Mouse (Mus musculus): ENCODE results near the gene Qrfpr. TPM values are rescaled to one million over a fixed set of nuclear protein-coding genes. Genes with fewer than 3 reads are reported as not detected.
A peak's percentile ranks its signal among the peaks of the same experiment; 100 is the strongest.

Qrfpr gene
- polyA plus RNA-seq (2015; fragmentation: Nextera tagmentation; extraction: Ambion mirVana), result 0.28 and 0.73 TPM in 2 replicates

DNA sequence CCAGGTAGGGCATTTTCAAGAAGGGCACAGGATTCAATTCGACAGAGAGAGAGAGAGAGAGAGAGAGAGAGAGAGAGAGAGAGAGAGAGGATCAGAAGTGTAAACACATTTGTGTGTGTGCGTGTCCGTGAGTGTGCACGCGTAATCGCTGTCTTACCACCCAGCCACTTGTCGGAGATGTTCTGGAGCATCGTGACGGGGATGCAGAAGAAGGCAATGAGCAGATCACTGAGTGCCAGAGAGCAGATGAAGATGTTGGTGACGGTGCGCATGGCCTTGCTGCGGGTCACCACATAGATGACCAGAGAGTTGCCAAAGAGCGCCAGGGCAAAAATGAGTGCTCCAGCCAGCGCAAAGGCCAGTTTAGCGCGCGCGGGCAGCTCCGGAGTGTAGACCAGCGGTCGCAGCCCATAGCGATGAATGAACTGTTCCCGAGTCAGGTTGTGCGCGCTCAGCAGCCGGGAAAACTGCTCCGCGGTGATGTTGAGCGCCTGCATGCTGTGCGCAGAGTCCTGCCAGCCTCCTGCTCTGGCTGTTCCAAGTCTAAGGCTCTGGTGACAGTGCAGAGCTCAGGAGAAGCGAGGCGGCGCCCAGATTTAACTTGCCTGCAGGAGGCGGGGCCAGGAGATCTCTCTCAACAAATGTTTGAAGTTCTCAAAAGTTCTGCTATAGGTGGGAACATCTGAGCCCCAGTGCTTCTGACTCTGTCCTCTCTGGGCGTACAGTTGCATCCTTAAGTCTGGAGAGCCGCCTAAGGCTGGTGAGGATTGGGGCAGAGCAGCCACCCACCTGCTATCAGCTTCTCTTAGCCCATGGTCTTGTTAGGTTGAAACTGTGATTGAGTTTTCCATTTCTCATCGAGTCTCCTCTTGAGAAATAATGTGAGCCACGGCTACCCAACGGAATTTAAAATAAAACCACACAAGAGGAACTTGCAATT, at the start of gene Qrfpr:
Qrfpr (minus strand) TSS at position 571 of the 940 bp plus-strand sequence.
- 6% methylated on average over 39 of the region's 39 CpGs for WGBS
- H3K9ac ChIP-seq (replicated peaks), result 0 out of 2 replicates have a peak within 1 kb of the TSS, but pooled peaks have one; percentile 14
- ATAC-seq, result peak; percentile 62; the same call in 1 of the 2 replicates
- no peaks in the 10 kb centered on the region for H3K9me3 ChIP-seq
- peak within 1 kb of the TSS; percentile 63 for H3K4me2 ChIP-seq (replicated peaks)
- H3K4me1 ChIP-seq (replicated peaks), result peaks cover 10% of the 10 kb centered on the region
- H3K27ac ChIP-seq, result no peak within 1 kb of the TSS
- H3K36me3 ChIP-seq, result no peaks in the 10 kb centered on the region
- peaks cover 32% of the 10 kb centered on the region for H3K27me3 ChIP-seq
- H3K4me3 ChIP-seq (replicated peaks), result peak within 1 kb of the TSS; percentile 35

DNA sequence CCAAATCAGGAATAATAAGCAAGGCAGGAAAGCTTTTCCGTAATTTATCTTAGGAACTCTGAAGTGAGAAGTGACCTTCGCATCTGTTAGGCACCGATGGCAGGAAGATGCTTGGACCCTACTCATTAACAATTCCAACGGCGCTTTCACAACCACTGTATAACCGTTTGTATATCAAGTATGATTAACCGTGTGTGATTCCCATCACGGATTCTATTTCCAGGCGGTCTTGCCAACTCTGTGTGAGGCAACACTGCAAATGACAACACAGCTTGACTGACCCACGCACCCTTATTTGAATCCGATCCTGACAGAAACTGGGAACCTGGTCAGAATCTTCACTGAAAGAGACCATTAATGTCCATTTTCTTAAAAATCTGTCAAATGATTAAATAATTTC, 41.8 kb upstream of the Qrfpr start:
- H3K9me3 ChIP-seq, result no peaks in the 10 kb centered on the region
- 85% methylated on average over 11 of the region's 11 CpGs for WGBS
- H3K27ac ChIP-seq, result no peak overlapping the region
- H3K4me3 ChIP-seq (replicated peaks), result no peak overlapping the region
- no peaks in the 10 kb centered on the region for H3K27me3 ChIP-seq
- H3K36me3 ChIP-seq, result no peaks in the 10 kb centered on the region
- 0 out of 2 replicates have a peak, but pooled peaks cover 8% of the 10 kb centered on the region for H3K4me1 ChIP-seq (replicated peaks)
- no peak for ATAC-seq
- no peak overlapping the region for H3K9ac ChIP-seq (replicated peaks)
- no peak overlapping the region for H3K4me2 ChIP-seq (replicated peaks)

DNA sequence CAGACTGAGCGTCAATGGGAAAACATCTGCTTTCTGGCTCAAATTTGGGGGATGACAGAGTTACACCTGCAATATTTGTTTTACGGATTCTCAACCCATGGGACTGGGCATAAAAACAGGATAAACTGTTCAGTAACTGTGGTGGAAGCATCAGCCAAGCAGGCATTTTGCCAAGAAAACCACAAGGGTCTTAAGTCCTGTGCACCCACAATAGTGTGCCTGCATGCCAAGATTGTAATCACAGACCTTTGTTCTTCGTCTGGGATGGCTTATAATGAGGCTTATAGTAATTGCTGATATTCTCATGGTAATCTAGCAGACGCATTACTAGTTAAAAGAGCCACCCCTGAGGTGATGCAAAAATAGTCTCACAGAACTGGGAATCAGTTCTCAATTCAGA, 41.2 kb upstream of the Qrfpr start:
- H3K27me3 ChIP-seq, result no peaks in the 10 kb centered on the region
- H3K27ac ChIP-seq, result no peak overlapping the region
- no peaks in the 10 kb centered on the region for H3K9me3 ChIP-seq
- peak; percentile 53; the same call in 1 of the 2 replicates for ATAC-seq
- H3K4me2 ChIP-seq (replicated peaks), result no peak overlapping the region
- 59% methylated on average over 4 of the region's 4 CpGs for WGBS
- H3K9ac ChIP-seq (replicated peaks), result no peak overlapping the region
- no peaks in the 10 kb centered on the region for H3K36me3 ChIP-seq
- H3K4me1 ChIP-seq (replicated peaks), result 0 out of 2 replicates have a peak, but pooled peaks cover 8% of the 10 kb centered on the region
- H3K4me3 ChIP-seq (replicated peaks), result no peak overlapping the region

DNA sequence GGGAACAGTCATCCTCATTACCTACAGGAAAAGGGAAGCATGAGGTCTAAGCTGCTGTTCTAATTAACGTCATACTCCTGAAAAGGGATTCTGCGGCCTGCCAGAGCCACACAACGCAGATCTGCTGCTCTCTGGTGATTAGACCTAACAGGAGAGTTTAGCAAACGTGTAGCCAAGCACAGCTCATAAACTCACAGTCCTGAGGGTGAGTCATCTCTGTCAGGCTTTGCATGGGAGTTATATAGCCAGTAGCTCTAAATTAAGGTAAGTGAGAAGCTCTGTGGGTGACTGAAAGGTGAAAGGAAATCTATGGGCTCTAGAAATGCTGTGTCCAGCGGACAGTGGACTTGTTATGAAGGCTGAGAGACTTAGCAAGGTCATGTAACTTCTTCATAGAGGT, 28.5 kb upstream of the Qrfpr start:
- Histone ChIP-seq H3K9me3 (no peaks in the 10 kb centered on the region), H3K9ac (replicated peaks) (no peak overlapping the region), H3K36me3 (no peaks in the 10 kb centered on the region), H3K27me3 (no peaks in the 10 kb centered on the region), H3K4me1 (replicated peaks) (no peaks in the 10 kb centered on the region), H3K4me3 (replicated peaks) (no peak overlapping the region), H3K4me2 (replicated peaks) (no peak overlapping the region), H3K27ac (no peak overlapping the region)
- WGBS, result 62% methylated on average over 5 of the region's 5 CpGs
- ATAC-seq, result no peak

DNA sequence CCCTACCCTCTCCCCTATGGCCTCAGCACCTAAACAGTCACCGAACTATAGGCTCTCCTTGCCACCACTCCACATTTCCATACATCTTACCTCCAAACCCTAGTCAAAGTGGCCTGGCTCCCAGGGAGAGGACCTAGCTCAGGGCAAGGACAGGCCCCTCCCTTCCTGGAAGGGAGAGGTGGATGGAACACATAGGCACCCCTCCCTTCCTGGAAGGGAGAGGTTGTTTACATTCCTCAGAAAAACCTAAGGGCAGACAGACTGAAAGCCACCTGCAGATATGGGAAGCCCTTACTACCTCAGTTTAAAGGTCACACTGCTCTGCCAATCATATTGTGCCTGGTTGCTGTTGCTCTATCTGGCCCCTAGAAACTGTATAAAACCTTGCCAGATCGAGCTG, 26.3 kb upstream of the Qrfpr start:
- H3K27me3 ChIP-seq, result no peaks in the 10 kb centered on the region
- no peaks in the 10 kb centered on the region for H3K9me3 ChIP-seq
- no peaks in the 10 kb centered on the region for H3K4me1 ChIP-seq (replicated peaks)
- no peak overlapping the region for H3K4me2 ChIP-seq (replicated peaks)
- H3K9ac ChIP-seq (replicated peaks), result no peak overlapping the region
- H3K4me3 ChIP-seq (replicated peaks), result no peak overlapping the region
- no peaks in the 10 kb centered on the region for H3K36me3 ChIP-seq
- no peak for ATAC-seq
- H3K27ac ChIP-seq, result no peak overlapping the region
- 87% methylated on average over 2 of the region's 2 CpGs for WGBS

DNA sequence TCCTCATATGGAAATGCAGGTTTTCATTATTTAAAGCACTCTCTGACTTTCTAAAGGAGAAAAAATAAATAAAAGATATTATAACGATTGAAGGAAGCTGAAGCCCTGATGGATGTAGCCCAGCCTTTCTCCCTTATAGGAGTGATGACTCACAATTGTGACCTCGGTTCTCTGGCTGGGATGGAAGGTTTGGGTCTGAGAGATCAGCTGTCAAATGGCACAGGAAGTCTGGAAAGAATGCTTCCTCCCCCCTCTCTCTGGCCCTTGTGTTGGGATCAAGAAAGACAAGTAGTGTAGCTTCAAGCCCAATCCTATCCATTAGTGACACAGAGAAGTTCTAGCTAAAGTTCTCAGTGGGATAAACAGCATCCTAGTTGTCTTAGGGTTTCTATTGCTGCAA, 7.8 kb upstream of the Qrfpr start:
- Histone ChIP-seq H3K27ac (no peak overlapping the region), H3K9ac (replicated peaks) (no peak overlapping the region), H3K4me3 (replicated peaks) (no peak overlapping the region), H3K9me3 (no peaks in the 10 kb centered on the region), H3K36me3 (no peaks in the 10 kb centered on the region), H3K4me1 (replicated peaks) (no peaks in the 10 kb centered on the region), H3K4me2 (replicated peaks) (no peak overlapping the region), H3K27me3 (no peaks in the 10 kb centered on the region)
- 85% methylated on average over 2 of the region's 2 CpGs for WGBS
- ATAC-seq, result no peak

DNA sequence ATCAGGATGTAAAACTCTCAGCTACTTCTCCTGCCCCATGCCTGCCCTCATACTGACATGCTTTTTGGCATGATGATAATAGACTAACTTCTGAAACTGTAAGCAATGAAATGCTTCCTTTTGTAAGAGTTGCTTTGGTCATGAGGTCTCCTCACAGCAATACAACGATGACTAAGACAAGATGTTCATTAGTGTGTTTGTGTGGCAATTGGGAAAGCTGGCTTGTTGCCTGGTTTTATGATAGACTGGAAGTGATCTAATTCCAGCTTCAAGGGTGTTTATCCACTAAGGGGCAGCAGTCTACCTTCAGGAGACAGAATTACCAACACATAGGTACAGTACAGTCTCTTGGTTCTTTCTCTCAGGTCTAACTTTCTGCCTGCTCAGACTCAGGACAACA, 5.1 kb upstream of the Qrfpr start:
- Histone ChIP-seq H3K4me1 (replicated peaks) (peaks cover 2% of the 10 kb centered on the region), H3K4me3 (replicated peaks) (no peak overlapping the region), H3K27me3 (peaks cover 12% of the 10 kb centered on the region), H3K27ac (no peak overlapping the region), H3K9me3 (no peaks in the 10 kb centered on the region), H3K4me2 (replicated peaks) (no peak overlapping the region), H3K36me3 (no peaks in the 10 kb centered on the region), H3K9ac (replicated peaks) (no peak overlapping the region)
- ATAC-seq, result no peak
- 100% methylated on average over 1 of the region's 1 CpGs for WGBS

DNA sequence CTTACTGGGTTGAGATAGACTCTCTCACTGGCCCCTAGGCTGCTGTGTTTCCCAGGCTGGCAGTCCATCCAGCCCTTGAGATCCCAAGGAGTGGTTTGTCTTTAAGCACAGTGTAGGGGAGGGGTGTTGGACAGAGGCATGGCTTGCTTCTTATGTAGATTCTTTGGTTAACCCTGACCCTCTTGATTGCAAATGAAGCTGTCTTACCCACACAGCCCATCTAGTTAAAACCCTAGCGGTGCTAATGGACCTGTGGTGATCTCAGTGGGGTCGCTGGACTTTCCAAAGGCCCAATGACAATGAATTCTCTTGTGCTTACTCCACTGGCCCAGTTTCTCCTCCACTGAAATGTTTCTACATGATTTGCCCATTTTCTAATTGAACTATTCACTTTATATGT, 1.2 kb upstream of the Qrfpr start:
- Histone ChIP-seq H3K9me3 (no peaks in the 10 kb centered on the region), H3K36me3 (no peaks in the 10 kb centered on the region), H3K27ac (no peak overlapping the region), H3K4me2 (replicated peaks) (no peak overlapping the region), H3K9ac (replicated peaks) (no peak overlapping the region), H3K4me3 (replicated peaks) (no peak overlapping the region), H3K4me1 (replicated peaks) (peaks cover 10% of the 10 kb centered on the region), H3K27me3 (peaks cover 32% of the 10 kb centered on the region)
- ATAC-seq, result no peak
- 0% methylated on average over 2 of the region's 2 CpGs for WGBS

DNA sequence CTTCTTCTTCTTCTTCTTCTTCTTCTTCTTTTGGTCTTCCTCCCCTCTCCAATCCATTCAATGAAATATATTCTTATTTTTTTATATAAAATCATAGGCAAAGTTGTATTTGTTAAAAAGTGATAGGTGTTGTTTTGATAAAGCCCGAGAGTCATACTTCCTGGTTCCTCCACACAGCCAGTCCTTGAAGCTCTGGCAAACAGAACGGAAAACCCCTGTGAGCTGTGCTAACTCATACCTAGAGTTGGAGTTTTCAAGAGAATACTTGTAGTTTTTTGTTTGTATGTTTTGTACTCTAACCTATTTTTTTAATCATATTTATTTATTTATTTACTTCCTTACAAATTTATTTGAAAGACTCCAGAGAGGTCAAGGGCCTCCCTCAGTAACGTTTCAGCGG, 9.4 kb downstream of the Qrfpr start:
- Histone ChIP-seq H3K36me3 (no peaks in the 10 kb centered on the region), H3K9ac (replicated peaks) (no peak overlapping the region), H3K27me3 (no peaks in the 10 kb centered on the region), H3K27ac (no peak overlapping the region), H3K4me1 (replicated peaks) (no peaks in the 10 kb centered on the region), H3K4me2 (replicated peaks) (no peak overlapping the region), H3K9me3 (no peaks in the 10 kb centered on the region), H3K4me3 (replicated peaks) (no peak overlapping the region)
- 85% methylated on average over 4 of the region's 4 CpGs for WGBS
- no peak for ATAC-seq

DNA sequence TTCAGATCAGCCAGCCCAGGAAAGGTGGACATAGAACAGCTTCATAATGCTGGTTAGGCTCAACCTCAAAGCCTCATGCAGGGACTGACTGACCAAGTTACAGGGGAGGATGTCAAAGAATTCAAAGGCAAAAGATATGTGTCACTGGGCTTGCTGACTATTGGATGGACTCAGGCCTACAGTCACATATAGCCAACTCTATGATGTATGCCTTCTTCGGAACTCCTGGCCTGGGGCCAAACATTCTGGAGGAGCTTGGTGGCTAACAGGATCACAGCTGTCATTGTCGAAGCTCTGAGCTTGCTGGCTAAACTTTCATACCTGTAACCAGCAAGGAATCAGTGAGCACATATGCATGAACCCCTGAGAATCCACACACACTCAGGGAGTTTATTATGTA, 11.2 kb downstream of the Qrfpr start:
- WGBS, result 78% methylated on average over 2 of the region's 2 CpGs

DNA sequence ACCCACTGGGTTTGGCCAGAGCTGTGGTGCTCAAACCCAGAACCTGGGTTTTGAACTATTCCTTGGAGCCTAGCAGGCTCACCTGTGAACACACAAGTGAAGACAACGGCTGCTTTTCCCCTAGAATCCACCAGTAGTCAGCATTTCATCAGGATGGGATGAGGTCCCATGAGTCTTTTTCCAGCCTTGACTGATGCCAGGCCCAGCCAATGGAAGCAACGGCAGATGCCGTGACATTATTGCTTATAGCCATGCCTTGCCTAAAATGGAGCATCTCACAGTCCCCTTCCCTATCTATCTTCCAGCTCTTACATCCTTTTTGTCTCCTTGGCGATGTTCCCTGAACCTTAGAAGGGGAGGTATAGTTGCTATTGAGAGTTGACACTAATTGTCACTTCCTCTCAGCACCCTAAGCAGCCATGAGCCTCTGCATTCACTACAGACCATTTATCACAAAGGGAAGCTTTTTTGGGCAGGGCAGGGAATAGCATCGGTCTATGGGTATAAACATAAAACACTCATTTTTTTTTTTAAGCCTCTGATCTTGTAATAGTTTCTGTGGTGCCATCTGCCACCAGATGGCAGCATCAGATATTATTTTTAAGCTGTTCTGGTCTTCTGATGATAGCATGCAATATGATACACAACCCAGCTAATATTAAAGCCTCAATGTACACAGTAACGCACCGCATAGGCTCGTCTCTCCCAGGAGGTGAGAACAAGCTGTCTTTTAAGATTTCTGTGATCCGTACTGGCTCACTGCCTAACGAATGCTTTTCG, 12.1 kb downstream of the Qrfpr start:
- no peak overlapping the region for H3K4me3 ChIP-seq (replicated peaks)
- no peak overlapping the region for H3K9ac ChIP-seq (replicated peaks)
- no peaks in the 10 kb centered on the region for H3K36me3 ChIP-seq
- no peaks in the 10 kb centered on the region for H3K9me3 ChIP-seq
- H3K27me3 ChIP-seq, result no peaks in the 10 kb centered on the region
- no peak overlapping the region for H3K4me2 ChIP-seq (replicated peaks)
- 65% methylated on average over 11 of the region's 11 CpGs for WGBS
- H3K4me1 ChIP-seq (replicated peaks), result no peaks in the 10 kb centered on the region
- ATAC-seq, result peak; percentile 79
- H3K27ac ChIP-seq, result no peak overlapping the region

More for the DNA sequence above, 11.2 kb downstream of the Qrfpr start:
- H3K4me2 ChIP-seq (replicated peaks), result no peak overlapping the region
- no peak for ATAC-seq
- H3K4me3 ChIP-seq (replicated peaks), result no peak overlapping the region
- H3K4me1 ChIP-seq (replicated peaks), result no peaks in the 10 kb centered on the region
- no peaks in the 10 kb centered on the region for H3K9me3 ChIP-seq
- H3K27ac ChIP-seq, result no peak overlapping the region
- H3K9ac ChIP-seq (replicated peaks), result no peak overlapping the region
- H3K36me3 ChIP-seq, result no peaks in the 10 kb centered on the region
- no peaks in the 10 kb centered on the region for H3K27me3 ChIP-seq
